Mouse (Mus musculus) embryonic fibroblast, embryonic 13.5 days (primary cell): ENCODE data around the gene Wnt3. TPM values are rescaled to one million over a fixed set of nuclear protein-coding genes. Genes with fewer than 3 reads are reported as not detected.

ENCODE experiments used
- H3K27ac ChIP-seq: 2 replicates; pipeline ENCODE4 v1.5.1; 2012; ENCODE audit warnings: low read length, control low read depth, inconsistent platforms; ENCODE audit not compliant: insufficient read depth
- H3K4me1 ChIP-seq: 2 replicates; pipeline ENCODE4 v1.6.1; 2011; ENCODE audit warnings: low read length; ENCODE audit not compliant: control insufficient read depth, insufficient read depth
- H3K4me3 ChIP-seq: 2 replicates; pipeline ENCODE4 v1.5.1; 2011; ENCODE audit warnings: mild to moderate bottlenecking, control low read depth, low read length; ENCODE audit not compliant: insufficient read depth
- CTCF ChIP-seq: IDR thresholded peaks from 2 replicates; pipeline ENCODE4 v1.5.1; 2011; ENCODE audit warnings: mild to moderate bottlenecking, control low read depth, low read length, moderate library complexity, borderline replicate concordance; ENCODE audit not compliant: insufficient read depth
- POLR2A ChIP-seq: IDR thresholded peaks from 2 replicates; pipeline ENCODE4 v1.6.1; 2011; ENCODE audit warnings: low read depth, mild to moderate bottlenecking, control low read depth, low read length, moderate library complexity
- polyA plus RNA-seq: library from polyadenylated mRNA; stranded (reverse); fragments of >200 nt; gene quantifications from 2 replicates; pipeline ENCODE4 v1.2.4, GENCODE M21; 2011; ENCODE audit warnings: low read depth; ENCODE audit not compliant: missing spikeins, insufficient read length

Gene Wnt3
- polyA plus RNA-seq, 1 experiment, result not detected

- no peak overlapping the region for H3K4me3 ChIP-seq
- no peak overlapping the region for H3K27ac ChIP-seq
- peaks cover 4% of the 10 kb centered on the region; the same call in 1 of the 2 replicates for H3K4me1 ChIP-seq
- no peak for TF ChIP-seq POLR2A
Measured at GRCm38 (mm10) chr11:103859933-103860610, 86.1 kb downstream of the Wnt3 start.

GRCm38 (mm10) chr11:103862951-103863350, 89.0 kb downstream of the Wnt3 start:
- Histone ChIP-seq H3K27ac (no peak overlapping the region), H3K4me1 (peaks cover 4% of the 10 kb centered on the region; the same call in 1 of the 2 replicates), H3K4me3 (no peak overlapping the region)
- TF ChIP-seq POLR2A (no peak), CTCF (no peak)

- Histone ChIP-seq H3K4me1 (peaks cover 4% of the 10 kb centered on the region; the same call in 1 of the 2 replicates), H3K4me3 (no peak overlapping the region), H3K27ac (no peak overlapping the region)
- no peak for TF ChIP-seq POLR2A
- TF ChIP-seq CTCF, result no peak
Measured at GRCm38 (mm10) chr11:103864486-103864885, 90.5 kb downstream of the Wnt3 start.

GRCm38 (mm10) chr11:103865346-103865745, 91.4 kb downstream of the Wnt3 start:
- Histone ChIP-seq H3K4me1 (peaks cover 4% of the 10 kb centered on the region; the same call in 1 of the 2 replicates), H3K4me3 (no peak overlapping the region), H3K27ac (no peak overlapping the region)
- TF ChIP-seq POLR2A (no peak), CTCF (no peak)

Other genes with a start within 250 kb of the Wnt3 start
- not detected in 2 replicates for gene Gm884, start 153.0 kb upstream of the Wnt3 start, polyA plus RNA-seq
- gene Lyzl6, start 135.3 kb upstream of the Wnt3 start, polyA plus RNA-seq, result not detected in 2 replicates
- not detected in 2 replicates for gene Rprml, start 124.6 kb upstream of the Wnt3 start, polyA plus RNA-seq
- 97.2 and 110 TPM in 2 replicates for gene Gosr2, start 76.3 kb upstream of the Wnt3 start, polyA plus RNA-seq
- not detected in 2 replicates for gene Wnt9b, start 24.3 kb upstream of the Wnt3 start, polyA plus RNA-seq
- 37.5 and 41.6 TPM in 2 replicates for gene Nsf, start 179.9 kb downstream of the Wnt3 start, polyA plus RNA-seq
- 52.9 and 61.6 TPM in 2 replicates for gene Arf2, start 192.6 kb downstream of the Wnt3 start, polyA plus RNA-seq